Comparison of ENCODE assay signal across 2 mouse cellular contexts in genomic region chr11:119267241-119267674, GRCm38 (mm10).
TF ChIP-seq lines count a peak whose summit lies in the region.

No protein-coding gene starts in this region.

TF ChIP-seq in CH12.LX, 34 proteins besides CTCF, POLR2A, EP300 and RAD21:
- TF ChIP-seq HCFC1 (IDR thresholded peaks at IDR 0.05; ENCODE audit: low read depth, low read length) (no peak), MAFK (IDR thresholded peaks at IDR 0.05; ENCODE audit: insufficient replicate concordance, low read length) (no peak), MYC (IDR thresholded peaks at IDR 0.05; ENCODE audit: low read depth, low read length) (no peak), ZKSCAN1 (IDR thresholded peaks at IDR 0.05; ENCODE audit: borderline replicate concordance, low read depth, low read length) (no peak), ZC3H11A (IDR thresholded peaks at IDR 0.05; ENCODE audit: low read depth, low read length) (no peak), GABPA (IDR thresholded peaks at IDR 0.05; ENCODE audit: insufficient replicate concordance, low read depth, low read length) (no peak), KAT2A (IDR thresholded peaks at IDR 0.05; ENCODE audit: insufficient replicate concordance, low read length) (no peak), MAZ (IDR thresholded peaks at IDR 0.05; ENCODE audit: low read depth, low read length) (no peak), IRF4 (IDR thresholded peaks at IDR 0.05; ENCODE audit: low read depth, low read length) (no peak), TBP (conservative IDR thresholded peaks at IDR 0.05; ENCODE audit: low read depth, low read length) (no peak), CHD2 (IDR thresholded peaks at IDR 0.05; ENCODE audit: low read length) (no peak), SMC3 (IDR thresholded peaks at IDR 0.05; ENCODE audit: low read depth, low read length) (no peak), MXI1 (IDR thresholded peaks at IDR 0.05; ENCODE audit: low read depth, low read length) (no peak), E2F4 (IDR thresholded peaks at IDR 0.05; ENCODE audit: insufficient replicate concordance, low read depth, low read length) (no peak), POLR2AphosphoS2 (IDR thresholded peaks at IDR 0.05; ENCODE audit: low read depth, low read length) (no peak), PAX5 (IDR thresholded peaks at IDR 0.05; ENCODE audit: low read length) (no peak), CHD1 (IDR thresholded peaks at IDR 0.05; ENCODE audit: low read depth, low read length) (no peak), MAX (IDR thresholded peaks at IDR 0.05; ENCODE audit: low read length) (no peak)
TF ChIP-seq in CH12.LX: peak in this region for 0.

TF ChIP-seq in MEL, 35 proteins besides CTCF, POLR2A, EP300 and RAD21:
- TF ChIP-seq MAZ (IDR thresholded peaks at IDR 0.05; ENCODE audit: low read depth, low read length) = no peak
